Mouse (Mus musculus) lung, postnatal 0 days (tissue): ENCODE measurements around the gene Calm3. TPM values are rescaled to one million over a fixed set of nuclear protein-coding genes. Genes with fewer than 3 reads are reported as not detected.

ENCODE experiments used
- ATAC-seq: fragments of 200-750 bp; cut with Nextera tagmentation; 2 replicates; pipeline ENCODE4 v1.8.0; 2017; ENCODE audit warnings: moderate library complexity
- DNase-seq: peaks from one replicate; pipeline ENCODE4 v3.0.0-alpha.2; 2016; ENCODE audit warnings: low spot score
- H3K27ac ChIP-seq: fragments of 300-500 bp; sonication (generic); 2 replicates; pipeline ENCODE4 v1.5.1; 2014; ENCODE audit warnings: antibody characterized with exemption, mild to moderate bottlenecking, low read length, mixed read lengths
- H3K27me3 ChIP-seq: fragments of 300-500 bp; sonication (generic); replicated peaks from 2 replicates; pipeline ENCODE4 v1.6.1; 2014; ENCODE audit warnings: low read length, mixed read lengths; ENCODE audit not compliant: insufficient read depth
- H3K36me3 ChIP-seq: fragments of 300-500 bp; sonication (generic); 2 replicates; pipeline ENCODE4 v1.6.1; 2014; ENCODE audit warnings: low read length, mixed read lengths; ENCODE audit not compliant: insufficient read depth
- H3K4me1 ChIP-seq: fragments of 300-500 bp; sonication (generic); 2 replicates; pipeline ENCODE4 v1.6.1; 2014; ENCODE audit warnings: antibody characterized with exemption, low read depth, low read length, mixed read lengths; ENCODE audit not compliant: insufficient read depth
- H3K4me2 ChIP-seq: fragments of 300-500 bp; sonication (generic); replicated peaks from 2 replicates; pipeline ENCODE4 v1.6.1; 2014; ENCODE audit warnings: low read depth, mild to moderate bottlenecking, low read length, moderate library complexity, mixed read lengths
- H3K4me3 ChIP-seq: fragments of 300-500 bp; sonication (generic); 2 replicates; pipeline ENCODE4 v1.5.1; 2014; ENCODE audit warnings: low read depth, low read length
- H3K9ac ChIP-seq: fragments of 300-500 bp; sonication (generic); replicated peaks from 2 replicates; pipeline ENCODE4 v1.6.1; 2014; ENCODE audit warnings: low read depth, mild to moderate bottlenecking
- H3K9me3 ChIP-seq: fragments of 300-500 bp; sonication (generic); 2 replicates; pipeline ENCODE4 v1.6.1; 2016; ENCODE audit warnings: low read length, mixed read lengths
- CTCF ChIP-seq: IDR thresholded peaks from 2 replicates; pipeline ENCODE4 v1.5.1; 2016; ENCODE audit warnings: antibody characterized with exemption, mild to moderate bottlenecking
- EP300 ChIP-seq: IDR thresholded peaks from 2 replicates; pipeline ENCODE4 v1.6.1; 2016; ENCODE audit warnings: antibody characterized with exemption, mild to moderate bottlenecking, control low read depth
- WGBS: fragments of 180-500 bp; shearing (Covaris S2); extraction: QIAGEN DNeasy Blood & Tissue Kit; methylation state at CpG from one replicate; pipeline ENCODE4 v1.1.7; 2014; 5-methylcytosine and 5-hydroxymethylcytosine counted together
- polyA plus RNA-seq: library from polyadenylated mRNA; unstranded; fragments of >200 nt; fragmentation: Nextera tagmentation; extraction: Ambion mirVana; gene quantifications from 2 replicates; pipeline ENCODE4 v1.2.1, GENCODE M21; 2015

Gene Calm3
- polyA plus RNA-seq, 1 experiment from 2014 or later: 63.6 TPM

- 0 out of 2 replicates have a peak, but pooled peaks cover 6% of the 10 kb centered on the region for H3K27me3 ChIP-seq
- DNase-seq: peak; percentile 100
- H3K9ac ChIP-seq: no peak overlapping the region; the same call in 1 of the 2 replicates
- 2% methylated on average over 33 of the region's 33 CpGs for WGBS
- no peaks in the 10 kb centered on the region for H3K4me1 ChIP-seq
- ATAC-seq: peak; percentile 97
- peak overlapping the region; percentile 61 for H3K4me3 ChIP-seq
- no peaks in the 10 kb centered on the region for H3K9me3 ChIP-seq
- H3K27ac ChIP-seq: peak overlapping the region; percentile 84
- peak; percentile 48 for TF ChIP-seq CTCF
- TF ChIP-seq EP300: no peak
- H3K36me3 ChIP-seq: no peaks in the 10 kb centered on the region
- H3K4me2 ChIP-seq: peak overlapping the region; percentile 90
Measured at GRCm38 (mm10) chr7:16874756-16875309, 49.1 kb downstream of the Calm3 start.

- DNase-seq (peak; percentile 90), ATAC-seq (peak; percentile 15)
- Histone ChIP-seq H3K4me3 (peak overlapping the region; percentile 16; the same call in 1 of the 2 replicates), H3K9ac (no peak overlapping the region; the same call in 1 of the 2 replicates), H3K27ac (peak overlapping the region; percentile 84), H3K4me1 (no peaks in the 10 kb centered on the region), H3K9me3 (no peaks in the 10 kb centered on the region), H3K4me2 (peak overlapping the region; percentile 36), H3K36me3 (0 out of 2 replicates have a peak, but pooled peaks cover 3% of the 10 kb centered on the region), H3K27me3 (0 out of 2 replicates have a peak, but pooled peaks cover 6% of the 10 kb centered on the region)
- WGBS: 3% methylated on average over 17 of the region's 17 CpGs
- peak; percentile 97 for TF ChIP-seq CTCF
- TF ChIP-seq EP300: no peak
Measured at GRCm38 (mm10) chr7:16874190-16874589, 49.7 kb downstream of the Calm3 start.

GRCm38 (mm10) chr7:16873392-16873791 lies 50.5 kb downstream of the Calm3 start:
- Histone ChIP-seq H3K27ac (no peak overlapping the region), H3K9ac (no peak overlapping the region), H3K9me3 (no peaks in the 10 kb centered on the region), H3K4me3 (no peak overlapping the region), H3K4me2 (no peak overlapping the region), H3K4me1 (no peaks in the 10 kb centered on the region), H3K36me3 (0 out of 2 replicates have a peak, but pooled peaks cover 5% of the 10 kb centered on the region), H3K27me3 (0 out of 2 replicates have a peak, but pooled peaks cover 6% of the 10 kb centered on the region)
- no peak for ATAC-seq
- no peak for DNase-seq
- 88% methylated on average over 4 of the region's 4 CpGs for WGBS
- TF ChIP-seq EP300 (no peak), CTCF (peak; percentile 46)

GRCm38 (mm10) chr7:16872478-16872877 lies 51.4 kb downstream of the Calm3 start:
- no peaks in the 10 kb centered on the region for H3K9me3 ChIP-seq
- H3K4me3 ChIP-seq: no peak overlapping the region
- H3K4me1 ChIP-seq: no peaks in the 10 kb centered on the region
- no peak overlapping the region for H3K4me2 ChIP-seq
- H3K27me3 ChIP-seq: 0 out of 2 replicates have a peak, but pooled peaks cover 6% of the 10 kb centered on the region
- no peak overlapping the region for H3K27ac ChIP-seq
- ATAC-seq (no peak), DNase-seq (no peak)
- no peak for TF ChIP-seq EP300
- no peak for TF ChIP-seq CTCF
- 90% methylated on average over 9 of the region's 9 CpGs for WGBS
- 0 out of 2 replicates have a peak, but pooled peaks cover 5% of the 10 kb centered on the region for H3K36me3 ChIP-seq
- H3K9ac ChIP-seq: no peak overlapping the region

GRCm38 (mm10) chr7:16871600-16871999 lies 52.3 kb downstream of the Calm3 start:
- TF ChIP-seq EP300 (no peak), CTCF (no peak)
- no peaks in the 10 kb centered on the region for H3K4me1 ChIP-seq
- no peak overlapping the region for H3K4me2 ChIP-seq
- DNase-seq (no peak), ATAC-seq (no peak)
- 0 out of 2 replicates have a peak, but pooled peaks cover 5% of the 10 kb centered on the region for H3K36me3 ChIP-seq
- H3K27me3 ChIP-seq: 0 out of 2 replicates have a peak, but pooled peaks cover 6% of the 10 kb centered on the region
- 88% methylated on average over 10 of the region's 10 CpGs for WGBS
- H3K27ac ChIP-seq: no peak overlapping the region
- H3K9ac ChIP-seq: no peak overlapping the region
- H3K9me3 ChIP-seq: no peaks in the 10 kb centered on the region
- H3K4me3 ChIP-seq: no peak overlapping the region

- Histone ChIP-seq H3K36me3 (0 out of 2 replicates have a peak, but pooled peaks cover 8% of the 10 kb centered on the region), H3K27me3 (no peaks in the 10 kb centered on the region), H3K4me2 (no peak overlapping the region), H3K9me3 (no peaks in the 10 kb centered on the region), H3K27ac (no peak overlapping the region), H3K4me3 (no peak overlapping the region), H3K4me1 (no peaks in the 10 kb centered on the region), H3K9ac (no peak overlapping the region)
- WGBS: 49% methylated on average over 16 of the region's 16 CpGs
- no peak for TF ChIP-seq EP300
- DNase-seq: peak; percentile 36
- ATAC-seq: peak; percentile 47; the same call in 1 of the 2 replicates
Measured at GRCm38 (mm10) chr7:16869497-16869896, 54.4 kb downstream of the Calm3 start.
